Mouse (Mus musculus): ENCODE measurements around the gene Ssx2ip.
"Not testable (repeated sequence)": the region's sequence is repeated elsewhere in the genome, so short reads cannot be mapped to it uniquely, and the experiment has no call there.

Ssx2ip gene

GRCm38 (mm10) chr3:146403770-146404169 is 672 bp upstream of the Ssx2ip start:
- DNase-seq (ENCODE audit: low spot score): no peak

- DNase-seq (ENCODE audit: low spot score): no peak
Observed at GRCm38 (mm10) chr3:146405213-146406006, 968 bp downstream of the Ssx2ip start.

- DNase-seq (ENCODE audit: low spot score): no peak
Observed at GRCm38 (mm10) chr3:146406007-146406341, 1.5 kb downstream of the Ssx2ip start.

GRCm38 (mm10) chr3:146407086-146407721 is 2.8 kb downstream of the Ssx2ip start:
- no peak for DNase-seq (ENCODE audit: low spot score)

GRCm38 (mm10) chr3:146410114-146410513 is 5.7 kb downstream of the Ssx2ip start:
- no peak for DNase-seq (ENCODE audit: low spot score)

GRCm38 (mm10) chr3:146412008-146412407 is 7.6 kb downstream of the Ssx2ip start:
- DNase-seq (ENCODE audit: low spot score): no peak

GRCm38 (mm10) chr3:146412480-146412879 is 8.0 kb downstream of the Ssx2ip start:
- DNase-seq (ENCODE audit: low spot score): no peak

GRCm38 (mm10) chr3:146413016-146413415 is 8.6 kb downstream of the Ssx2ip start:
- DNase-seq (ENCODE audit: low spot score): no peak

GRCm38 (mm10) chr3:146413992-146414391 is 9.6 kb downstream of the Ssx2ip start:
- DNase-seq (ENCODE audit: low spot score): no peak

GRCm38 (mm10) chr3:146414555-146414954 is 10.1 kb downstream of the Ssx2ip start:
- no peak for DNase-seq (ENCODE audit: low spot score)

- no peak for DNase-seq (ENCODE audit: low spot score)
Observed at GRCm38 (mm10) chr3:146417873-146418272, 13.4 kb downstream of the Ssx2ip start.

- no peak for DNase-seq (ENCODE audit: low spot score)
Observed at GRCm38 (mm10) chr3:146418901-146419300, 14.5 kb downstream of the Ssx2ip start.

GRCm38 (mm10) chr3:146419534-146419933 is 15.1 kb downstream of the Ssx2ip start:
- no peak for DNase-seq (ENCODE audit: low spot score)

GRCm38 (mm10) chr3:146419992-146420537 is 15.6 kb downstream of the Ssx2ip start:
- no peak for DNase-seq (ENCODE audit: low spot score)

- no peak for DNase-seq (ENCODE audit: low spot score)
Observed at GRCm38 (mm10) chr3:146421787-146422186, 17.3 kb downstream of the Ssx2ip start.

GRCm38 (mm10) chr3:146423710-146424109 is 19.3 kb downstream of the Ssx2ip start:
- no peak for DNase-seq (ENCODE audit: low spot score)

- no peak for DNase-seq (ENCODE audit: low spot score)
Observed at GRCm38 (mm10) chr3:146424306-146424900, 20.0 kb downstream of the Ssx2ip start.

GRCm38 (mm10) chr3:146425902-146426301 is 21.5 kb downstream of the Ssx2ip start:
- DNase-seq (ENCODE audit: low spot score): no peak

- no peak for DNase-seq (ENCODE audit: low spot score)
Observed at GRCm38 (mm10) chr3:146426489-146426888, 22.0 kb downstream of the Ssx2ip start.

GRCm38 (mm10) chr3:146433063-146433462 is 28.6 kb downstream of the Ssx2ip start:
- DNase-seq (ENCODE audit: low spot score): not testable (repeated sequence)

- DNase-seq (ENCODE audit: low spot score): no peak
Observed at GRCm38 (mm10) chr3:146433681-146434350, 29.4 kb downstream of the Ssx2ip start.

- no peak for DNase-seq (ENCODE audit: low spot score)
Observed at GRCm38 (mm10) chr3:146434686-146435085, 30.2 kb downstream of the Ssx2ip start.

All from ovary, postnatal 10 days (tissue).